Mouse (Mus musculus) heart, embryonic 14.5 days (tissue): ENCODE results near the gene Mier3. TPM values are rescaled to one million over a fixed set of nuclear protein-coding genes. Genes with fewer than 3 reads are reported as not detected.

Source experiments
- ATAC-seq: fragments of 200-750 bp; cut with Nextera tagmentation; 2 replicates; pipeline ENCODE4 v1.8.0; 2017; ENCODE audit warnings: low read depth, moderate TSS enrichment; ENCODE audit not compliant: insufficient number of reproducible peaks, insufficient read depth, low FRiP score
- H3K27ac ChIP-seq, 2 experiments: fragments of 200-500 bp in 1 of 2; fragments of 300-500 bp in 1 of 2; sonication (generic) in 1 of 2; replicated peaks in 1 of 2; 2 replicates each; pipeline ENCODE4 v1.5.1; 2012 to 2014; ENCODE audit warnings: low read depth in 2 of 2, low read length in 2 of 2, control low read depth in 1 of 2, mild to moderate bottlenecking in 1 of 2, mixed read lengths in 1 of 2; ENCODE audit not compliant: control insufficient read depth in 1 of 2, insufficient read depth in 1 of 2
- H3K27me3 ChIP-seq: fragments of 300-500 bp; sonication (generic); 2 replicates; pipeline ENCODE4 v1.6.1; 2014; ENCODE audit warnings: mild to moderate bottlenecking, low read length, control low read depth; ENCODE audit not compliant: control insufficient read depth, insufficient read depth
- H3K36me3 ChIP-seq: fragments of 300-500 bp; sonication (generic); 2 replicates; pipeline ENCODE4 v1.6.1; 2014; ENCODE audit warnings: mild to moderate bottlenecking, control low read depth, low read length, mixed read lengths; ENCODE audit not compliant: control insufficient read depth, insufficient read depth
- H3K4me1 ChIP-seq, 2 experiments: fragments of 200-500 bp in 1 of 2; fragments of 300-500 bp in 1 of 2; sonication (generic) in 1 of 2; 2 replicates each; pipeline ENCODE4 v1.6.1; 2012 to 2014; ENCODE audit warnings: low read length in 2 of 2, control low read depth in 1 of 2, mixed read lengths in 1 of 2; ENCODE audit not compliant: control insufficient read depth in 2 of 2, insufficient read depth in 2 of 2
- H3K4me2 ChIP-seq: fragments of 300-500 bp; sonication (generic); 2 replicates; pipeline ENCODE4 v1.6.1; 2014; ENCODE audit warnings: mild to moderate bottlenecking, low read length
- H3K4me3 ChIP-seq, 2 experiments: fragments of 200-500 bp in 1 of 2; fragments of 300-500 bp in 1 of 2; sonication (generic) in 1 of 2; 2 replicates each; pipeline ENCODE4 v1.5.1; 2012 to 2014; ENCODE audit warnings: low read length in 2 of 2, mild to moderate bottlenecking in 2 of 2, control low read depth in 1 of 2, low read depth in 1 of 2, moderate library complexity in 1 of 2; ENCODE audit not compliant: control insufficient read depth in 1 of 2, insufficient read depth in 1 of 2
- H3K9ac ChIP-seq: fragments of 300-500 bp; sonication (generic); 2 replicates; pipeline ENCODE4 v1.6.1; 2014; ENCODE audit warnings: mild to moderate bottlenecking, low read length
- H3K9me3 ChIP-seq: fragments of 300-500 bp; sonication (generic); 2 replicates; pipeline ENCODE4 v1.6.1; 2016; ENCODE audit warnings: low read length, control low read depth; ENCODE audit not compliant: control insufficient read depth
- WGBS: fragments of 180-500 bp; shearing (Covaris S2); extraction: QIAGEN DNeasy Blood & Tissue Kit; methylation state at CpG from one replicate; pipeline ENCODE4 v1.1.7; 2014; 5-methylcytosine and 5-hydroxymethylcytosine counted together
- polyA plus RNA-seq: library from polyadenylated mRNA; unstranded; fragments of >200 nt; fragmentation: Nextera tagmentation; extraction: Ambion mirVana; gene quantifications from 2 replicates; pipeline ENCODE4 v1.2.1, GENCODE M21; 2014

Gene Mier3
- polyA plus RNA-seq, 1 experiment from 2014 or later, result 18.0 TPM

DNA sequence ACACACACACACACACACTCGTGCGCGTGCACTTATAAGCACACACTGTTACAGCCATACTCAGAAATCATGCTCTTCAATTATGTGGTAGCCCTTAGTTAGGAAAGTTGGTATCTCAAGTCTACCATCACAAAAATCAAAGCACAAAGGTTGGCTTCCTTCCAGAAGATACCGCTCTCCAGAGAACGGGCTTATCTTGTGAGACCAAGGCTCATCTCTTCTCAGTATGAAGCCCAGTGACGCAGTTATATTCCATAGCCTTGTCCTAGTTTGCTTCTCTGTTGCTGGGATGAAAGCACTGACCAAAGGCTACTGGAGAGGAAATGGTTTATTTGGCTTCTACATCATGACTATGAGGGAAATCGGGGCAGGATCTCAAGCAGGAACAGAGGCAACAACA lies 12.8 kb upstream of the Mier3 start:
- no peaks in the 10 kb centered on the region for H3K36me3 ChIP-seq
- WGBS, result 76% methylated on average over 7 of the region's 7 CpGs
- no peak for ATAC-seq
- no peak overlapping the region for H3K4me3 ChIP-seq
- H3K27ac ChIP-seq, result no peak overlapping the region
- no peaks in the 10 kb centered on the region for H3K27me3 ChIP-seq
- no peaks in the 10 kb centered on the region for H3K9me3 ChIP-seq
- no peak overlapping the region for H3K4me2 ChIP-seq
- no peak overlapping the region for H3K9ac ChIP-seq
- H3K4me1 ChIP-seq, result no peaks in the 10 kb centered on the region

DNA sequence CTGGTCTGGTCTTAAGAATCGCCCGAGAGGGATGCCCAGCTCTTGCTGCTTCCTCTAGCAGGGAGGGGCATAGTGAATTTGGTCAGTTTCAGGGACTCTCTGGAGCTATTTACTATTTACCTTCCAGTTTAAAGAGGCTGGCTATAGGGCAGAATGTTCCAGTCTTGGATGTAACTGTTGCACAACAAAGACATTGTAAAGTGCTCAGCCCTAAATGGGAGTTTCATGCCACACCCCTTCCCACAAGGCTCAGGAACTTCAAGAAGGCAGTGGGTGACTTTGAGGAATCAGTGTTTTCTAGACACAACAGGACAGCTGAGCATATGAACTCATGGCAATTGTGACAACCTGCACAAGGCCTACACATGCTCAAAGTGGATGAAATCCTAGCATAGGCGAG lies 3.9 kb upstream of the Mier3 start:
- Histone ChIP-seq H3K4me3 (no peak overlapping the region), H3K4me1 (no peaks in the 10 kb centered on the region), H3K27ac (no peak overlapping the region), H3K9ac (no peak overlapping the region), H3K36me3 (no peaks in the 10 kb centered on the region), H3K4me2 (no peak overlapping the region), H3K9me3 (no peaks in the 10 kb centered on the region), H3K27me3 (no peaks in the 10 kb centered on the region)
- ATAC-seq, result no peak
- whole genome bisulfite sequencing, result 75% methylated on average over 3 of the region's 3 CpGs

DNA sequence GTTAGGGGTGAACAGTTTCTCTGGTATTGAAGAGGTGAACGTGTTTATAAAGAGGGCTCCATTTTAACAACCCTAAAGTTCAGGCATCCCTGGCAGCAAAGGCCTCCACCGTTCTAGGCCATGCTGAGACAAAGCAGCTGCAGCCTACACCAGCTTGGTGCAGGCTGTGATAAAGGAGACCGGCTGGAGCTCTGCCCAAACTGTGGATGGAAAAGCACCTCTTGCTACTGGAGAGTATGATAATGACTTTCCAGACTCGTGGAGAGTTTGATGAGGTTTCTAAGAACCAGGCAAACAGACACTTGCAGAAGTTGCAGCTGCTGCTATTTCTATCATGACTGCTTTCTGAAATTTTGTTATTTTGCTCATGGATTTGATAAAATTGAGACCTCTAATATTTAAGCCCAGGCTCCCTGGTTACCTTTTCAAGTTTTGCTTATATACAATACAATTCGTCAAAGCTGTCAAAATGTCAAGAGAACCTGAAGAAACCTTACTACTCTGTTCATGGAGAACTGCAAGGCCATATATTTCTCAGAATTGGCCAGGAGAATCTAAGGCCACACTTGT lies 3.4 kb downstream of the Mier3 start:
- WGBS, result 21% methylated on average over 5 of the region's 5 CpGs
- Histone ChIP-seq H3K9ac (no peak overlapping the region), H3K9me3 (no peaks in the 10 kb centered on the region), H3K36me3 (no peaks in the 10 kb centered on the region), H3K4me2 (no peak overlapping the region), H3K27me3 (no peaks in the 10 kb centered on the region), H3K27ac (no peak overlapping the region), H3K4me1 (peaks cover 2 to 4% of the 10 kb centered on the region in 2 experiments), H3K4me3 (no peak overlapping the region)
- ATAC-seq, result no peak

DNA sequence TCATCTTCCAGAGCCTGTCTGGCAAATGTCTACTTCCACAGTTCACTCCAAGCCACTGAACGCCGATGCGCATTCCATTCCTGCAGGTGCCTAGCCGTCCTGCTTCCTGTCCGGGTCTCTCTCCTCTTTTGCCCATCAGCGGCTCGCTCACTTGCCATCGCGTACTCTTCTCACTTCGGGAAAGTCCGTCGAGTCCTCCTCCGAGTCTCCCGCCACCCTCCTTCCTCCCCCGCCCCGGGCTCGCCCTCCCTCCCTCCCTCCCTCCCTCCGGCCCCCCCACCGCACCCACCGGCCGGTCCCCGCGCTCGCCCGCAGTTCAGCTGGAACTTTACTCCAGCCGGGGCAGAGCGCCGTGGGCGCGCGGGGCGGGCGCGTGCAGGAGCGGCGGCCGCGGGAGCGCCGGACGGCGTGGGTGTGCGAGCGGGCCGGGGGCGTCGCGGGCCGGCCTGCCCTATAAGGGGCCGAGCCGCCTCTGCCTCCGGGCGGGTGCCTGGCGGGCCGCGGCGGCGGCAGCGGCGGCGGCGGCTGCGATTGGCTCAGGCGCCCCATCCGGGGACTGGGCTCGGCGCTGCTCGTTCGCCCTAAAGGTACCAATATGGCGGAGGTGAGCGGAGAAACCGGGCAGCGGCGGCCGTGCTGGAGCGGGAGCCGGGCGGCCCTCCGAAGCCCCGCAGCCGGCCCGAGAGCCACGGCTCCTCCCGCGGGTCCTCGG lies 5.1 kb downstream of the Mier3 start:
- H3K4me1 ChIP-seq, result peaks cover 2 to 4% of the 10 kb centered on the region in 2 experiments
- ATAC-seq, result peak; percentile 94
- no peaks in the 10 kb centered on the region for H3K9me3 ChIP-seq
- H3K4me2 ChIP-seq, result peak overlapping the region; percentile 93
- H3K9ac ChIP-seq, result peak overlapping the region; percentile 99
- H3K27me3 ChIP-seq, result no peaks in the 10 kb centered on the region
- peak overlapping the region; percentile 59 to 94 for H3K4me3 ChIP-seq
- WGBS, result under 1% methylated on average over 73 of the region's 86 CpGs
- H3K36me3 ChIP-seq, result peaks cover 15% of the 10 kb centered on the region
- H3K27ac ChIP-seq, result peak overlapping the region; percentile 72 to 97

DNA sequence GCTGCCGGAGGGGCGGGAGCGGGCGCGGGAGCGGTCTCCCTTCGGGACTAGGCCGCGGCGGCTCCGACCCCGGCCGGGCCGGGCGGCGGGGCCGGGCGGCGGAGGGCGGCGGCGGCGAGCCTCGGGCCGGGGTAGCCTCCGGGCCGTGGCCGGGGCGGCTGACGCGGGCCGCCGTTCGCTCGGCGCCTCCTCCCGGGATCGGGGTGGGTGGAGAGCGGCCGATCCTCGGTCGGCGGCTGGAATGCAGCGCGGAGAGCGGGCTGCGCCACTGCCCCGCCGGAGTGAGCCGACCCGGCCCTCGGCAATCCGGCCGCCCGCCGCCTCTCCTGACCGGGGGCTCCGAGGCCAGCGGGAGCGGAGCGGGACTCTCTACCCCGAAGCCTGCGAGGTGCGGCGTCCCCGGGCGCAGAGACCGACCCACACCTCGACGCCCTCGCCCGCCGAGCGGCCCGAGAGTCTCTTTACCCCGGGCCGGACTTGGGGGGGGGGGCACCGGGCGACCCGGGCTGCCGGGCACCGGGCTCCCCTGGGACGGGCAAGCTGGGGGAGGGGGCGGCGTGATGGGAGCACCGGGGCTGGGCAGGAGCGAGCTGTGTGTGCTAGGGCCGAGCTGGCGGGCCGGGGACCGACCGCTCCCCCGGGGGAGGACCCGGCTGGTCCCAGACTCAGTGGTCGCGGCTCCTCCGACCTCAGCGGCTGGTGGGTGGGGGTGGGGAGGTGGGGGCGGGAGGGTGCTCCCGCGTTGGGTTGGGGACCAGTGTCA lies 5.9 kb downstream of the Mier3 start:
- peak; percentile 49 for ATAC-seq
- H3K9ac ChIP-seq, result peak overlapping the region; percentile 99
- no peaks in the 10 kb centered on the region for H3K27me3 ChIP-seq
- H3K4me3 ChIP-seq, result peak overlapping the region; percentile 59 to 94
- H3K27ac ChIP-seq, result peak overlapping the region; percentile 93 to 97
- peak overlapping the region; percentile 93 for H3K4me2 ChIP-seq
- no peaks in the 10 kb centered on the region for H3K9me3 ChIP-seq
- peaks cover 2 to 4% of the 10 kb centered on the region in 2 experiments for H3K4me1 ChIP-seq
- H3K36me3 ChIP-seq, result peaks cover 23% of the 10 kb centered on the region
- WGBS, result under 1% methylated on average over 64 of the region's 101 CpGs

DNA sequence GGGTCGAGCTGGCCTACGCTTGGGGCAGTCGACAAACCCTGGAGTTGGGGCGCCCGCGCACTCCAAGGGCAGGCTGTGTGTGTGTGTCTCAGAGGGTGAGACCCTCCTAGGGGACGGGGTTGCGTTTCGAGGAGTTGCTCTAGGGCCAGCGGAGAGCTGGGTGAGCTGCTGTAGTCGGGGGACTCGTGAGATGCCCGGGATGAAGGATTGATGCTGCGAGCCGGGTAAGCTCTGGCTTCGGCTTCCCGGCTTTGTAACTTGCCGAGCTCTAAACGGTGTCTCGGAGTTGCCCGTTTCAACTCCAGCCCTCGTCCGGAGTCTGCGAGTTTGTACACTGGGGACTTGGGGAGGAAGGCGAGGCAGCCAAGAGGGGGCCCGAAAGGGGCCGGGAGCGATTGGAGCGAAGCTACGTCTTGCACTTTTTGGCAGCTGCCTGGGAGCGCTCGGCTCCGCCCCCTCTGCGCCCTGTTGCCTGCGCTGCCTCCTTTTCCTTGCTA lies 6.6 kb downstream of the Mier3 start:
- Histone ChIP-seq H3K4me3 (peak overlapping the region; percentile 59 to 94), H3K4me2 (peak overlapping the region; percentile 93), H3K9me3 (no peaks in the 10 kb centered on the region), H3K36me3 (peaks cover 29% of the 10 kb centered on the region), H3K4me1 (peaks cover 2 to 4% of the 10 kb centered on the region in 2 experiments), H3K27me3 (no peaks in the 10 kb centered on the region), H3K27ac (peak overlapping the region; percentile 93 to 97), H3K9ac (peak overlapping the region; percentile 99)
- under 1% methylated on average over 34 of the region's 35 CpGs for WGBS
- peak; percentile 48 for ATAC-seq

DNA sequence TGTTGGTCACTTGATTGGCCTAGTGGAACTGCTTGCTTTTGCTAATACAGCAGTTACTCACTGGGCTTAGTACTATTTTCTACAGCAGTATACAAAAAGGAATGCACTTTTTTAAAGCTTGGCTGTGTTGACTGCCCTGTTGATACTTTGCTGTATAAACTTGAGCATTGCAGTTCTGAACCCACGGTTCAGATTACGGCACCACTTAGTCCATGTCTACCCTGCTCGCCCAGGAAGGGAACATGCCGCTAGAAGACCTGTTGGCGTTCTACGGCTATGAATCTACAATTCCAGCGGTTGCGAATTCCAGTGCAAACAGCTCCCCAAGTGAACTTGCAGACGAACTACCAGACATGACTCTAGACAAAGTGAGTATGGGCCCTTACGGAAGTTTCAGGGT lies 22.6 kb downstream of the Mier3 start:
- ATAC-seq, result no peak
- Histone ChIP-seq H3K4me3 (no peak overlapping the region), H3K9ac (no peak overlapping the region), H3K4me1 (no peaks in the 10 kb centered on the region), H3K4me2 (no peak overlapping the region), H3K27ac (no peak overlapping the region), H3K27me3 (no peaks in the 10 kb centered on the region), H3K36me3 (peaks cover 78% of the 10 kb centered on the region), H3K9me3 (no peaks in the 10 kb centered on the region)
- 95% methylated on average over 10 of the region's 10 CpGs for WGBS
